Comparison of ENCODE assay signal across 21 mouse cellular contexts in genomic region chr4:101202626-101203025, GRCm38 (mm10).
A peak's percentile ranks its signal among the peaks of the same experiment; 100 is the strongest.
DNase-seq lines count a peak whose midpoint lies in the region; ATAC-seq and TF ChIP-seq lines count a peak whose summit lies in the region.
"Had no signal": no experiment of that assay in that cellular context is flagged by ENCODE, and none has a peak within 500 bp of the region (broad histone marks: within the 10 kb centered on the region; RNA-seq: fewer than 3 reads in every experiment).

No protein-coding gene starts in this region.

- no peak overlapping the region for H3K27ac ChIP-seq in lung, postnatal 0 days (ENCODE audit: low read length)
- H3K27ac ChIP-seq in stomach, embryonic 16.5 days (ENCODE audit: low read length), result no peak overlapping the region
- H3K27ac ChIP-seq in forebrain, embryonic 16.5 days (ENCODE audit: low read length), result no peak overlapping the region
- H3K27ac ChIP-seq: embryonic facial prominence, embryonic 12.5 days; forebrain, embryonic 15.5 days; heart, embryonic 15.5 days; kidney, postnatal 0 days; limb, embryonic 12.5 days had no signal

- no peak for TF ChIP-seq EP300 in lung, postnatal 0 days (IDR thresholded peaks at IDR 0.05)

- H3K9me3 ChIP-seq in lung, postnatal 0 days (ENCODE audit: low read length), result no peaks in the 10 kb centered on the region
- no peaks in the 10 kb centered on the region for H3K9me3 ChIP-seq in stomach, embryonic 16.5 days (replicated peaks; ENCODE audit: control insufficient read depth, low read length)
- no peaks in the 10 kb centered on the region for H3K9me3 ChIP-seq in forebrain, embryonic 16.5 days (ENCODE audit: control insufficient read depth, low read length)
- H3K9me3 ChIP-seq: embryonic facial prominence, embryonic 12.5 days; forebrain, embryonic 15.5 days; heart, embryonic 15.5 days; limb, embryonic 12.5 days; megakaryocyte, embryonic 14.5 days had no signal

- no peak overlapping the region for H3K4me2 ChIP-seq in lung, postnatal 0 days (replicated peaks; ENCODE audit: low read depth, low read length)
- H3K4me2 ChIP-seq in stomach, embryonic 16.5 days (ENCODE audit: low read depth, low read length), result no peak overlapping the region
- H3K4me2 ChIP-seq in forebrain, embryonic 16.5 days (ENCODE audit: low read length), result no peak overlapping the region
- H3K4me2 ChIP-seq: embryonic facial prominence, embryonic 12.5 days; forebrain, embryonic 15.5 days; heart, embryonic 15.5 days; limb, embryonic 12.5 days; lung, embryonic 14.5 days had no signal

- H3K36me3 ChIP-seq in lung, postnatal 0 days (ENCODE audit: insufficient read depth, low read length), result no peaks in the 10 kb centered on the region
- no peaks in the 10 kb centered on the region for H3K36me3 ChIP-seq in stomach, embryonic 16.5 days (ENCODE audit: control insufficient read depth, insufficient read depth, low read length)
- no peaks in the 10 kb centered on the region for H3K36me3 ChIP-seq in forebrain, embryonic 16.5 days (ENCODE audit: control insufficient read depth, insufficient read depth)
- H3K36me3 ChIP-seq: embryonic facial prominence, embryonic 12.5 days; forebrain, embryonic 15.5 days; heart, embryonic 15.5 days; limb, embryonic 12.5 days had no signal

- 78% methylated on average over 10 of the region's 10 CpGs for WGBS in lung, postnatal 0 days
- 74% methylated on average over 10 of the region's 10 CpGs for WGBS in stomach, embryonic 16.5 days
- 92% methylated on average over 10 of the region's 10 CpGs for WGBS in forebrain, embryonic 16.5 days

- peak; percentile 77 for ATAC-seq in lung, postnatal 0 days
- ATAC-seq in stomach, embryonic 16.5 days (ENCODE audit: insufficient read depth, low FRiP score), result peak; percentile 29; the same call in 1 of the 2 replicates
- ATAC-seq in forebrain, embryonic 16.5 days, result no peak
- ATAC-seq: forebrain, embryonic 15.5 days; hindbrain, embryonic 16.5 days had no signal

- H3K27me3 ChIP-seq in lung, postnatal 0 days (replicated peaks; ENCODE audit: insufficient read depth, low read length), result no peaks in the 10 kb centered on the region
- no peaks in the 10 kb centered on the region for H3K27me3 ChIP-seq in stomach, embryonic 16.5 days (ENCODE audit: control insufficient read depth, insufficient read depth, low read length)
- no peaks in the 10 kb centered on the region for H3K27me3 ChIP-seq in forebrain, embryonic 16.5 days (replicated peaks; ENCODE audit: control insufficient read depth, insufficient read depth, low read length)
- H3K27me3 ChIP-seq: embryonic facial prominence, embryonic 12.5 days; forebrain, embryonic 15.5 days; heart, embryonic 15.5 days; limb, embryonic 12.5 days; megakaryocyte, embryonic 14.5 days had no signal

- DNase-seq in adrenal gland, adult (ENCODE audit: inconsistent age in 2 of 2, low spot score in 1 of 2), result peak; percentile 79 to 84
- no peak for DNase-seq in adrenal gland, adult 18-20 months (ENCODE audit: low spot score in 2 of 2)
- DNase-seq in lung, postnatal 0 days (ENCODE audit: low spot score), result peak; percentile 51
- no peak for DNase-seq in lung, postnatal 4 days
- DNase-seq in adrenal gland, postnatal 14 days, result peak; percentile 57
- no peak for DNase-seq in frontal cortex, postnatal 14 days (ENCODE audit: low spot score in 2 of 2)
- DNase-seq: cerebellum, adult 9-11 months; gastrocnemius, postnatal 14 days; layer of hippocampus, adult 9-11 months; lung, embryonic 14.5 days; right cerebral cortex, postnatal 4 days; thymus, postnatal 25 days had no signal

- H3K9ac ChIP-seq in lung, postnatal 0 days (replicated peaks; ENCODE audit: low read depth), result no peak overlapping the region
- H3K9ac ChIP-seq in stomach, embryonic 16.5 days (ENCODE audit: low read length), result no peak overlapping the region
- H3K9ac ChIP-seq in forebrain, embryonic 16.5 days (replicated peaks; ENCODE audit: low read depth, low read length), result no peak overlapping the region
- H3K9ac ChIP-seq: embryonic facial prominence, embryonic 12.5 days; forebrain, embryonic 15.5 days; heart, embryonic 15.5 days; limb, embryonic 12.5 days; lung, embryonic 14.5 days had no signal

- TF ChIP-seq CTCF in lung, postnatal 0 days (IDR thresholded peaks at IDR 0.05), result no peak

- H3K4me1 ChIP-seq in lung, postnatal 0 days (ENCODE audit: insufficient read depth, low read depth, low read length), result peaks cover 6% of the 10 kb centered on the region; the same call in 1 of the 2 replicates
- H3K4me1 ChIP-seq in stomach, embryonic 16.5 days (ENCODE audit: control insufficient read depth, insufficient read depth, low read length), result peaks cover 36% of the 10 kb centered on the region
- peaks cover 9% of the 10 kb centered on the region for H3K4me1 ChIP-seq in forebrain, embryonic 16.5 days (replicated peaks; ENCODE audit: control insufficient read depth, insufficient read depth, low read length)

- H3K4me3 ChIP-seq in lung, postnatal 0 days (ENCODE audit: low read depth, low read length), result no peak overlapping the region
- no peak overlapping the region for H3K4me3 ChIP-seq in stomach, embryonic 16.5 days (replicated peaks; ENCODE audit: low read length)
- no peak overlapping the region for H3K4me3 ChIP-seq in forebrain, embryonic 16.5 days (replicated peaks; ENCODE audit: low read length)
- H3K4me3 ChIP-seq: embryonic facial prominence, embryonic 12.5 days; forebrain, embryonic 15.5 days; heart, embryonic 15.5 days; limb, embryonic 12.5 days; megakaryocyte, embryonic 14.5 days had no signal

Comparison
In these comparisons a context has a peak if more than half of its experiments do, and no peak if none do; other contexts are left out.
1. DNase-seq: peak in adrenal gland, adult (2 of 2), lung, postnatal 0 days (single experiment) and adrenal gland, postnatal 14 days (single experiment); none in adrenal gland, adult 18-20 months (0 of 2), lung, postnatal 4 days (0 of 2) and frontal cortex, postnatal 14 days (0 of 2).